Mouse (Mus musculus): Measurements from ENCODE around the gene Slco2a1.

GRCm38 (mm10) chr9:103110727-103111501 lies 122.4 kb downstream of the Slco2a1 start:
- TF ChIP-seq CTCF (conservative IDR thresholded peaks at IDR 0.05; ENCODE audit: low read length) (no peak), NANOG (IDR thresholded peaks at IDR 0.05; ENCODE audit: borderline replicate concordance, low read length) (no peak)

Measured in E14TG2a.4 (cell line).